Mouse (Mus musculus) heart, embryonic 13.5 days (tissue): ENCODE results near the gene Comt. TPM values are rescaled to one million over a fixed set of nuclear protein-coding genes. Genes with fewer than 3 reads are reported as not detected.
A peak's percentile ranks its signal among the peaks of the same experiment; 100 is the strongest.

Source experiments
- ATAC-seq: fragments of 200-750 bp; cut with Nextera tagmentation; 2 replicates; pipeline ENCODE4 v1.8.0; 2017; ENCODE audit warnings: moderate TSS enrichment; ENCODE audit not compliant: insufficient number of reproducible peaks, low FRiP score, low TSS enrichment; ENCODE audit errors: extremely low read depth
- H3K27ac ChIP-seq: fragments of 300-500 bp; sonication (generic); replicated peaks from 2 replicates; pipeline ENCODE4 v1.5.1; 2015; ENCODE audit warnings: moderate library complexity, mild to moderate bottlenecking, inconsistent platforms
- H3K27me3 ChIP-seq: fragments of 300-500 bp; sonication (generic); replicated peaks from 2 replicates; pipeline ENCODE4 v1.6.1; 2015; ENCODE audit warnings: mild to moderate bottlenecking, inconsistent platforms
- H3K36me3 ChIP-seq: fragments of 300-500 bp; sonication (generic); 2 replicates; pipeline ENCODE4 v1.6.1; 2015; ENCODE audit warnings: mild to moderate bottlenecking, inconsistent platforms
- H3K4me1 ChIP-seq: fragments of 300-500 bp; sonication (generic); 2 replicates; pipeline ENCODE4 v1.6.1; 2015; ENCODE audit warnings: inconsistent platforms
- H3K4me2 ChIP-seq: fragments of 300-500 bp; sonication (generic); 2 replicates; pipeline ENCODE4 v1.6.1; 2015; ENCODE audit warnings: inconsistent platforms, mild to moderate bottlenecking, moderate library complexity
- H3K4me3 ChIP-seq: fragments of 300-500 bp; sonication (generic); 2 replicates; pipeline ENCODE4 v1.5.1; 2015; ENCODE audit warnings: moderate library complexity, mild to moderate bottlenecking, inconsistent platforms
- H3K9ac ChIP-seq: fragments of 300-500 bp; sonication (generic); 2 replicates; pipeline ENCODE4 v1.6.1; 2015; ENCODE audit warnings: inconsistent platforms, mild to moderate bottlenecking, moderate library complexity
- H3K9me3 ChIP-seq: fragments of 300-500 bp; sonication (generic); 2 replicates; pipeline ENCODE4 v1.6.1; 2016; ENCODE audit warnings: inconsistent platforms
- WGBS: fragments of 180-500 bp; shearing (Covaris S2); methylation state at CpG from one replicate; pipeline ENCODE4 v1.1.7; 2015; ENCODE audit warnings: mixed read lengths; 5-methylcytosine and 5-hydroxymethylcytosine counted together
- polyA plus RNA-seq: library from polyadenylated mRNA; unstranded; fragments of >200 nt; fragmentation: Nextera tagmentation; extraction: Ambion mirVana; gene quantifications from 2 replicates; pipeline ENCODE4 v1.2.1, GENCODE M21; 2015

Comt gene
- polyA plus RNA-seq, 1 experiment from 2014 or later, result 101 TPM

DNA sequence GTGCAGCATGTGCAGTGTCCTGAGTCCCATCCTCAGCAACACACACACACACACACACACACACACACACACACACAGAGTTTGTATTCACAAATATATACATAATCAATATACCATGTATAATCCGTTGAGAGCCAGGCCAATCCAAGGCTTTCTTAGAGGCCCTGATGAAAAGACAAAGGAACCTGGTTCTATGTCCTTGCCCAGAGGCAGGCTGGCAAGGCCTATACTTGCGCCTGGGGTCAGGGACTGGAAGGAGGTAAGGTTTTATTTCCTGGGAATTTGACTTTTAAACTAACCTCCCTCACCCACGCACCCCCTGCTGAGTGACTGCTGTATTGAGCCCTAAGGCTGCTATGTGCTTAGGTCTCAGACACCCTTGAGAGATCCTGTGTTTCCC, 6.1 kb downstream of the Comt start:
- H3K27me3 ChIP-seq, result no peaks in the 10 kb centered on the region
- no peak for ATAC-seq
- no peak overlapping the region for H3K27ac ChIP-seq
- 73% methylated on average over 3 of the region's 3 CpGs for WGBS
- no peak overlapping the region for H3K9ac ChIP-seq
- no peak overlapping the region for H3K4me3 ChIP-seq
- H3K4me2 ChIP-seq, result no peak overlapping the region
- peaks cover 57% of the 10 kb centered on the region for H3K36me3 ChIP-seq
- peaks cover 53% of the 10 kb centered on the region for H3K4me1 ChIP-seq
- H3K9me3 ChIP-seq, result no peaks in the 10 kb centered on the region

DNA sequence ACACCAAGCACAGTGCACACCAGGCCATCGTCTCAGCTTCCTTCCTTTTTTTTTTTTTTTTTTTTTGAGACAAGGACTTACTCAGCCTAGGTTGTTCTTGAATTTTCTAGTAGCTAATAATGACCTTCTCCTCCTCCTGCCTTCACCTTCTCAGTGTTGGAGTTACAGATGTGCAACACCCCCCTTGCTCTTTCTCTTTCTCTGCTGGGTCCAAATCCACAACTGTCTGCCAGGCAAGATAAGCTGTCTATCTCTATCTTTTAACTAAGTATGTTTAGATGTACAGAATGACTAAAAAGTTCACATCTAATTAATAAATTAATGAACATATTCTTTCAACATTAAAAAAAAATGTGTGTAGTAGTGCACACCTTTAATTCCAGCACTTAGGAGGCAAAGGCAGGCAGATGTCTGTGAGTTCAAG, 7.0 kb downstream of the Comt start:
- Histone ChIP-seq H3K36me3 (peaks cover 65% of the 10 kb centered on the region), H3K4me2 (no peak overlapping the region), H3K4me1 (peaks cover 44% of the 10 kb centered on the region), H3K4me3 (no peak overlapping the region), H3K9ac (no peak overlapping the region), H3K27ac (no peak overlapping the region), H3K9me3 (no peaks in the 10 kb centered on the region), H3K27me3 (no peaks in the 10 kb centered on the region)
- ATAC-seq, result no peak
- WGBS, result 85% methylated on average over 1 of the region's 1 CpGs

DNA sequence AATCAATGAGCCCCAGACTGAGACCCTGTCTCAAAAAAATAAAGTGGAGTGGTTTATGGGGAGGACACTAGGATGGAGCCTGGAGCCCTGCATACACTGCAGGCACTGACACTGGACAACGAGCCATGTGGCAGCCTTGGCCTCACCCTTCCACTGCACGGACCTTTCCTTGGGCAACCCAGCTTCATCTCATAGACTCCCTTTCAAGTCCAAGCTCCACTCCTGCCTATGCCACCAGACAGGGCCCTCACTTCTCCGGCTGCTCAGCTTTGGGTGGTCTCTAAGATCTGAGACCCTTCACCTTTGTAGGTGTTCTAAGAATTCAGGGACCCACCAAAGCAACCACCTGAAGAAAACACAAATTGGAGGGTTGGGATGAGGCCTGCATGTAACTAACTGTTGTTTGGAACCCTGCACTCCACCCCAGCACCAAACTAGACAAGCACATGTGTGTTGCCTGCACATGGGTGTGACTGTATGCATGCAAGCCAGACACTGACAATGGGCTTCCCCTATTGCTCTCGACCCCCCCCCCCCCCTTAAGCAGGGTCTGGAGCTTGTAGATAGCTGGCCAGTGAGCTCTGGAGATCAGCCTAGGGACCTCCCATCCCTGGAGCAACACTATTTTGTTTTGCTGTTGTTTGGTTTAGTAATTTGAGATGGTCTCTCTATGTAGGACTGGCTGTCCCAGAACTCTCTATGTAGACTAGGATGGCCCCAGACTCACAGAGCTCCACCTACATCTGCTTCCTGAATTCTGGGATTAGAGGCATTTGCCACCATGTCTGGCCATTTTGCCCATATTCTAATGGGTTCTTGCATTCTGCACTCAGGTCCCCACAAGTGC, 7.7 kb downstream of the Comt start:
- Histone ChIP-seq H3K27me3 (no peaks in the 10 kb centered on the region), H3K9ac (no peak overlapping the region), H3K36me3 (peaks cover 66% of the 10 kb centered on the region), H3K4me1 (peaks cover 37% of the 10 kb centered on the region), H3K9me3 (no peaks in the 10 kb centered on the region), H3K27ac (no peak overlapping the region), H3K4me3 (no peak overlapping the region), H3K4me2 (no peak overlapping the region)
- WGBS, result 78% methylated on average over 4 of the region's 4 CpGs
- ATAC-seq, result no peak

DNA sequence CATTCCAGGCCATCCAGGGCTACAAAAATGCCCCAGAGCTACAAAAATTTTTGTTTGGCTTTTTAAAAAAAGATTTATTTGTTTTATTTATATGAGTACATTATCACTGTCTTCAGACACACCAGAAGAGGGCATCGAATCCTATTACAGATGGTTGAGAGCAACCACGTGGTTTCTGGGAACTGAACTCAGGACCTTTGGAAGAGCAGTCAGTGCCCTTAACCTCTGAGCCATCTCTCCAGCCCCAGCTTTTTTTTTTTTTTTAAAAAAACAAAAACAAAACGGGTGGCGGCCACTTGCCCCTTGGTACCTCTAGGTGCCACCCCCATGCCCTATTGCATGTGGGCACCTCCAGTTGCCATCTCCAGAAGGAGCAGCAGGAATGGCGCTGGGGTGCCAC, 9.2 kb downstream of the Comt start:
- no peak overlapping the region for H3K9ac ChIP-seq

DNA sequence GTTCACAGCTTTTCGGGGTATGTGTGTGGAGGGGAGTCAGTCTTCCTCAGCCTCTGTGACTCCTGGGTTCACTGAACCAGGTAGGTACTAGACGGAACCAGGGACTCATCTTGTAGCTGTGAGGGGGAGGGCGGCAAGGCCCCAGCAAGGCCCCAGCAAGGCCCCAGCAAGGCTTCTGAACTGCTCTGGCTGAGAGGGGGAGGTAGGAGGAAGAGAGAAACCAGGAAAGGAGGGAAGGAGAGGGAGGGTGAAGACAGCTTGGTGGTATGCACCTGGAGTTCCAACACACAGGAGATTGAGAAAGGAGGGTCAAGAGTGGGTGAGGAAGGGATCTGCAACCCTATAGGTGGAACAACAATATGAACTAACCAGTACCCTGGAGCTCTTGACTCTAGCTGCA, 9.8 kb downstream of the Comt start:
- peaks cover 28% of the 10 kb centered on the region for H3K4me1 ChIP-seq
- no peak overlapping the region for H3K4me3 ChIP-seq
- peak overlapping the region; percentile 74 for H3K27ac ChIP-seq
- 71% methylated on average over 3 of the region's 3 CpGs for WGBS
- peaks cover 64% of the 10 kb centered on the region for H3K36me3 ChIP-seq
- no peak for ATAC-seq
- no peaks in the 10 kb centered on the region for H3K27me3 ChIP-seq
- H3K9me3 ChIP-seq, result no peaks in the 10 kb centered on the region
- H3K4me2 ChIP-seq, result 0 out of 2 replicates have a peak overlapping the region, but pooled peaks have one; percentile 24
- H3K9ac ChIP-seq, result peak overlapping the region; percentile 44; the same call in 1 of the 2 replicates

More for the DNA sequence above, 9.2 kb downstream of the Comt start:
- WGBS, result 89% methylated on average over 5 of the region's 5 CpGs
- Histone ChIP-seq H3K4me3 (no peak overlapping the region), H3K4me1 (peaks cover 28% of the 10 kb centered on the region), H3K9me3 (no peaks in the 10 kb centered on the region), H3K27ac (no peak overlapping the region), H3K36me3 (peaks cover 65% of the 10 kb centered on the region), H3K27me3 (no peaks in the 10 kb centered on the region), H3K4me2 (no peak overlapping the region)
- ATAC-seq, result no peak

DNA sequence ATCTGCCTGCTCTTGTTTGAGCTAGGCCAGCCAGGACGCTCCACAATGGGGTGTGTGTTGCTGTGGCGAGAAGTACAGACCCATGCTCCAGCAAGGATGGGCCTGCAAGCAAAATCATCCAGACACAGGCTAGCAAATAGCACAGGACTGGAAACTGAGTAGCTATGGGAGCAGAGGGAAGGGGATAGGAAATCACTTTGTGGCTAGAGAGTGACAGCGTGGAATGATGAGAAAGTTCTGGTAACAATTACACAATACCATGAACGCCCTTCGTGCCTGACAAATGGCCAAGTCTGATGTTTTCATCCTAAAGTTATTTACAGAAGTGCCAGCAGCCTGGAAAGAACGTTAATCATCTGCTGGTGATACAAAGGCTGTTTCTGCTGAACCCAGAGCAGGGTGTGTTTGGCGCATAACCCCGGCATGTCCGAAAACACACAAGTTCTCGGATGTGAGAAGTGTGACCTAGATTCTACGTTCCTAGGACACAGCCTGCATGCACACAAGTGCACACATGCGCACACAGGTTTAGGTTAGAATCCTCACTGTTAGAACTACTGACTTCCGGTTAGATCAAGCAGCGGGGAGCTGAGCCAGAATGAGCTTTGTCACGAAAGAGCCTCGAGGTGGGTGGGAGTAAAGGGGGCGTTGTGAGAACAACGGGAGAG, 10.4 kb downstream of the Comt start:
- H3K9ac ChIP-seq, result peak overlapping the region; percentile 44; the same call in 1 of the 2 replicates
- peaks cover 65% of the 10 kb centered on the region for H3K36me3 ChIP-seq

DNA sequence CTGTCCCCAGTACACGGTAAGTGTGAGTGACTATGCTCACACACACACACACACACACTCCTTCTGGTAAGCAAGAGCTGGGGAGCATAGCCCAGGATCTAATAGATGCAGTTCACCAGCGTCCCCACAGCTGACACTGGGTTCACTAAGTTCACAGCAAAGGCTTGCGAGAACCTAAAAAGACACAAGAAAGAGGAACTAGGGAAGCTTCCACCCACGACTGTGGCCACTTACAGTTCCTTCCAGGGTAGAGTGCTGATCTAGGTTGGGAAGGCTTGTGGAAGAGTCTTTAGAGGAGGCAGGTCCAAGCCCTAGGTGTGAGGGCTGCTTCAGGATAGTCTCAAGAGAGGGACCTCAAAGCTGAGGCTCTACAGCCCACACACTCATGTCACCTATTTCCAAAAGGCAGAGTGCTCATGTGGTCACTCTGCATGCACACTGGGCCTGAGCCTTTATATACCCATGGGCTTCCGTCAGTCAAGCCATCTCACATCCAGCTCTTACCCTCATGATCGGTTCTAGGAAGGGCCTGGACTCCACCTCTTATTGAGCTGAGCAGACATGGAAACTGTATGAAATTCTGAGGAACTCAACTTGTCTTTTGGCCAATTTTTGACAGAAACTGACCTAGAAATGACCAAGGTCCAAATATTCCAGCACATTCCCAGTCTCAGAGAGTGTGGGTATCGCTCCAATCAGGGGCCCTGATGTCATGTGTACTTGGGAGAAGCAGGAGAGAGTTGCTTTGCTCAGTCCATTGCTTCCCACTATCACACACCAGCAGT, 13.4 kb downstream of the Comt start:
- 86% methylated on average over 7 of the region's 7 CpGs for WGBS
- no peaks in the 10 kb centered on the region for H3K9me3 ChIP-seq
- no peak overlapping the region for H3K4me3 ChIP-seq

More for the DNA sequence above, 10.4 kb downstream of the Comt start:
- no peaks in the 10 kb centered on the region for H3K9me3 ChIP-seq
- 67% methylated on average over 18 of the region's 18 CpGs for WGBS
- no peak for ATAC-seq
- H3K4me1 ChIP-seq, result peaks cover 27% of the 10 kb centered on the region
- H3K27ac ChIP-seq, result peak overlapping the region; percentile 74
- 0 out of 2 replicates have a peak overlapping the region, but pooled peaks have one; percentile 24 for H3K4me2 ChIP-seq
- H3K27me3 ChIP-seq, result no peaks in the 10 kb centered on the region
- no peak overlapping the region for H3K4me3 ChIP-seq

DNA sequence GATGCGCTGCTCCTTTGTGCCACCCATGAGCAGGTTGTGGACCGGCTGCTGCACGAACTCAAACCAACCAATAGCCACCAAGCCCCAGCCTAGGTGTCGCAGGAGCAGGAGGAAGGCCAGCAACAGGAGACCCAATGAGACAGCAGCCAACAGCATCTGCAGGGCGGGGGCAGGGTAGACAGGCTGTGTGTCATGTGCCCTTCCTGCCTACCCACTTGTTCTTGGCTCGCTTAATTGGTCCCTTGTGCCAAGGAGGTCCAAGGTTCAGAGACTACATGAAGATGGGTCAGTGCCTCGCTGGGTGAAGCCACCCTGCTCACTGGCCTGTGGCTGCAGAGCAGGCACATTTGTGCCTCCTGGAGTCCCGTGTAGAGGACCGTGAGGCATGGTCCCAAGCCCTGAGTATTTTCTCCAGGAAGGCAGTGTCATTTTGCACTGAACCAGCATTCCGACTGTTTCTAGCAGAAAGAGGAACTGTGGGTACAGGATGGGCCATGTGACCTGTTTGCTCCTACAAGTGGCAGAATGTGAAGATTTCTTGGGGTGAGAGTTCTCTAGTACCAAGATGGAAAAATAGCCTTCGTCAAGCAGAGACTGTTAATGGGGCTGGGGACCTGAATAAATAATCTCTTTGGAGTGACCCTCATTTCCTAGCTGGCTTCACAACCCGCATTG, 14.7 kb downstream of the Comt start:
- ATAC-seq, result no peak

More for the DNA sequence above, 13.4 kb downstream of the Comt start:
- peaks cover 27% of the 10 kb centered on the region for H3K4me1 ChIP-seq
- no peak for ATAC-seq
- no peak overlapping the region for H3K9ac ChIP-seq
- H3K4me2 ChIP-seq, result no peak overlapping the region
- no peaks in the 10 kb centered on the region for H3K27me3 ChIP-seq
- peaks cover 80% of the 10 kb centered on the region for H3K36me3 ChIP-seq
- H3K27ac ChIP-seq, result no peak overlapping the region

DNA sequence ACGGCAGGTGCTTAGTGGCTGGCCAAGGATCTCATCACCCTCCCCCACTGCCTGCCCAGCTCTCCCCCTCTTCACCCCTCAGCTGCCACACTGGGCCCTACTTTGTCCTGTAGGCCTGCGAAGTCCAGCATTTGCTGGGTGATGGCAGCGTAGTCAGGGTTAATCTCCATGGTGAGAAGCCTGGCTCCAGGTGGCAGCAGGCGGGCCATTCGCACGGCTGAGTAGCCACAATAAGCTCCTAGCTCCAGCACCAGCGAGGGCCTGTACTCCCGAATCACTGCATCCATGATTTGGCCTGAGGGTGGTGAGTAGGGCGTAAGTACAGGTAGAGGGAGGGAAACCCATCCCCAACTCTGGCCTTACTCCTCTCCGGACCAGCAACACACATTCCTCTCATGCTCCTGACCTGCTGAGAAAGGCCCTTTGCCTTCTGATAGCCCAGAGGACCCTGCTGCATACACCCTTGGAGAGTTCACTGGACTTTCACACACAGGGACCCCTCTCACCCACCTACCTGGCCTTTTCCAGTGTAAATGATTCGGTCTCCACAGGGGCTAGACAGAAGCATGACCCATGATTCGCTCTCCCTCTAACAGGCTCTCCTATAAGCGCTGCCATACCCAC, 15.5 kb downstream of the Comt start:
- no peak for ATAC-seq
- WGBS, result 86% methylated on average over 13 of the region's 13 CpGs
- Histone ChIP-seq H3K4me3 (no peak overlapping the region), H3K9ac (no peak overlapping the region), H3K9me3 (no peaks in the 10 kb centered on the region), H3K36me3 (peaks cover 84% of the 10 kb centered on the region), H3K27ac (no peak overlapping the region), H3K27me3 (no peaks in the 10 kb centered on the region), H3K4me2 (no peak overlapping the region), H3K4me1 (peaks cover 34% of the 10 kb centered on the region)

More for the DNA sequence above, 14.7 kb downstream of the Comt start:
- Histone ChIP-seq H3K4me2 (no peak overlapping the region), H3K9me3 (no peaks in the 10 kb centered on the region), H3K27ac (no peak overlapping the region), H3K36me3 (peaks cover 82% of the 10 kb centered on the region), H3K4me1 (peaks cover 36% of the 10 kb centered on the region), H3K9ac (no peak overlapping the region), H3K27me3 (no peaks in the 10 kb centered on the region), H3K4me3 (no peak overlapping the region)
- WGBS, result 82% methylated on average over 12 of the region's 12 CpGs

DNA sequence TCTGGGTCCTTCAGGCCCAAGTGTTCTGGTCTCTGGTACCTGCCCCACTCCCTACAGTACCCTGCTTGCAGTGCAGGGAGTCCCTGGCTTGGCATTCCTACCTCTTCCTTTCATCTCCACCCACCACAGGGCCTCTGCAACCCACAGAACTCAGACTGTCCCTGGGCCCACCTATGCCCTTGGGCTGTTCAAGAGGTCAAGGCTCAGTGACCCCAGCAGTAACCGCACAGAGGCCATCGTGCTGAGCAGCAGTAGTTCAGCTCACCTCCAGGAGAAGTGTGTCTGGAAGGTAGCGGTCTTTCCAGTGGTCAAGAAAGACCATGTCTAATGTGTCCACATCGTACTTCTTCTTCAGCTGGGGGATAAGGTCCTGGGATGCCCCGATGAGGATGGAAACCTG, 16.2 kb downstream of the Comt start:
- no peak overlapping the region for H3K4me2 ChIP-seq
- H3K27me3 ChIP-seq, result no peaks in the 10 kb centered on the region
- no peak overlapping the region for H3K27ac ChIP-seq
- no peak overlapping the region for H3K9ac ChIP-seq
- peaks cover 83% of the 10 kb centered on the region for H3K36me3 ChIP-seq
- H3K4me1 ChIP-seq, result peaks cover 38% of the 10 kb centered on the region
- 84% methylated on average over 5 of the region's 5 CpGs for WGBS
- H3K4me3 ChIP-seq, result no peak overlapping the region
- ATAC-seq, result no peak
- H3K9me3 ChIP-seq, result no peaks in the 10 kb centered on the region
